In genomic region chr1:86634751-86635359, GRCm38 (mm10) we compare ENCODE assay signal across 10 mouse cellular contexts. TPM values are rescaled to one million over a fixed set of nuclear protein-coding genes. Genes with fewer than 3 reads are reported as not detected.
DNase-seq lines count a peak whose midpoint lies in the region; ATAC-seq lines count a peak whose summit lies in the region.
"Had no signal": no experiment of that assay in that cellular context is flagged by ENCODE, and none has a peak within 500 bp of the region (broad histone marks: within the 10 kb centered on the region; RNA-seq: fewer than 3 reads in every experiment).

No protein-coding gene starts in this region.

- no peak for DNase-seq in heart, adult 18-20 months
- DNase-seq in MEL-GATA-1-ER (ENCODE audit: extremely low read depth, low read depth), result peak; percentile 47
- DNase-seq in hindbrain, embryonic 10.5 days (ENCODE audit: low spot score), result peak; percentile 40
- no peak for DNase-seq in midbrain, embryonic 10.5 days (ENCODE audit: low spot score)
- no peak for DNase-seq in thymus, postnatal 10 days (ENCODE audit: low spot score in 2 of 2)
- DNase-seq in spleen, adult 12 weeks (ENCODE audit: low spot score), result no peak

- H3K4me3 ChIP-seq in heart, embryonic 13.5 days, result peak overlapping the region; percentile 23; the same call in 1 of the 2 replicates
- peak overlapping the region; percentile 31; the same call in 1 of the 2 replicates for H3K4me3 ChIP-seq in hindbrain, embryonic 10.5 days
- peak overlapping the region; percentile 28 for H3K4me3 ChIP-seq in midbrain, embryonic 10.5 days
- H3K4me3 ChIP-seq: limb, embryonic 15.5 days; stomach, embryonic 15.5 days had no signal

- no peak overlapping the region for H3K9ac ChIP-seq in heart, embryonic 13.5 days
- H3K9ac ChIP-seq: limb, embryonic 15.5 days; stomach, embryonic 15.5 days had no signal

- H3K36me3 ChIP-seq in heart, embryonic 13.5 days, result no peaks in the 10 kb centered on the region
- H3K36me3 ChIP-seq in hindbrain, embryonic 10.5 days, result no peaks in the 10 kb centered on the region
- no peaks in the 10 kb centered on the region for H3K36me3 ChIP-seq in midbrain, embryonic 10.5 days
- H3K36me3 ChIP-seq: limb, embryonic 15.5 days; stomach, embryonic 15.5 days had no signal

- no peaks in the 10 kb centered on the region for H3K4me1 ChIP-seq in heart, embryonic 13.5 days
- H3K4me1 ChIP-seq in hindbrain, embryonic 10.5 days (replicated peaks), result peaks cover 15% of the 10 kb centered on the region
- peaks cover 7% of the 10 kb centered on the region for H3K4me1 ChIP-seq in midbrain, embryonic 10.5 days

- H3K27me3 ChIP-seq in heart, embryonic 13.5 days (replicated peaks), result no peaks in the 10 kb centered on the region
- no peaks in the 10 kb centered on the region for H3K27me3 ChIP-seq in hindbrain, embryonic 10.5 days (ENCODE audit: insufficient read depth, poor library complexity, severe bottlenecking)
- no peaks in the 10 kb centered on the region for H3K27me3 ChIP-seq in midbrain, embryonic 10.5 days (ENCODE audit: low read depth, poor library complexity, severe bottlenecking)
- H3K27me3 ChIP-seq: limb, embryonic 15.5 days; stomach, embryonic 15.5 days had no signal

- WGBS in heart, embryonic 13.5 days, result 49% methylated on average over 6 of the region's 6 CpGs
- 53% methylated on average over 6 of the region's 6 CpGs for WGBS in hindbrain, embryonic 10.5 days
- WGBS in midbrain, embryonic 10.5 days, result 58% methylated on average over 6 of the region's 6 CpGs

- peak overlapping the region; percentile 48 for H3K4me2 ChIP-seq in heart, embryonic 13.5 days
- H3K4me2 ChIP-seq: limb, embryonic 15.5 days; stomach, embryonic 15.5 days had no signal

- no peak for ATAC-seq in heart, embryonic 13.5 days (ENCODE audit: extremely low read depth, insufficient number of reproducible peaks, low FRiP score, low TSS enrichment)
- ATAC-seq in granulocyte monocyte progenitor cell, adult 5-6 weeks (replicated peaks; ENCODE audit: poor library complexity, severe bottlenecking), result no peak

- H3K27ac ChIP-seq in heart, embryonic 13.5 days (replicated peaks), result no peak overlapping the region
- H3K27ac ChIP-seq in hindbrain, embryonic 10.5 days, result no peak overlapping the region
- H3K27ac ChIP-seq in midbrain, embryonic 10.5 days (replicated peaks), result no peak overlapping the region
- H3K27ac ChIP-seq: limb, embryonic 15.5 days had no signal

- H3K9me3 ChIP-seq in heart, embryonic 13.5 days, result no peaks in the 10 kb centered on the region
- no peaks in the 10 kb centered on the region for H3K9me3 ChIP-seq in hindbrain, embryonic 10.5 days
- H3K9me3 ChIP-seq in midbrain, embryonic 10.5 days (replicated peaks), result no peaks in the 10 kb centered on the region
- H3K9me3 ChIP-seq: limb, embryonic 15.5 days; stomach, embryonic 15.5 days had no signal

RNA-seq across cellular contexts. Expression of gene Nppc, which starts 35.5 kb away (rescaled TPM):
- polyA plus RNA-seq in heart, embryonic 13.5 days (2015; fragmentation: Nextera tagmentation; extraction: Ambion mirVana), result 0.57 and 1.3 TPM in 2 replicates
- not detected for total RNA-seq in heart, adult 18-20 months (2021)
- polyA plus RNA-seq in hindbrain, embryonic 10.5 days (2016; fragmentation: Nextera tagmentation; extraction: Ambion mirVana), result 12.9 and 19.8 TPM in 2 replicates
- 0.94 and 1.9 TPM in 2 replicates for polyA plus RNA-seq in midbrain, embryonic 10.5 days (2016; fragmentation: Nextera tagmentation; extraction: Ambion mirVana)
- total RNA-seq in granulocyte monocyte progenitor cell, adult 5-6 weeks (2014; fragmentation: Nextera tagmentation), result not detected in 2 replicates
- not detected in 2 replicates for total RNA-seq in granulocyte monocyte progenitor cell, adult 5-6 weeks (2017)

RNA-seq across cellular contexts. Expression of gene Cops7b, which starts 52.2 kb away (rescaled TPM):
- 26.9 and 28.2 TPM in 2 replicates for polyA plus RNA-seq in heart, embryonic 13.5 days (2015; fragmentation: Nextera tagmentation; extraction: Ambion mirVana)
- total RNA-seq in heart, adult 18-20 months (2021), result 10 to 100 TPM in 1 of 2 experiments, 1 to 10 TPM in 1; 8.8 to 10.5 TPM
- 76.2 and 82.4 TPM in 2 replicates for polyA plus RNA-seq in hindbrain, embryonic 10.5 days (2016; fragmentation: Nextera tagmentation; extraction: Ambion mirVana)
- 72.3 and 73.5 TPM in 2 replicates for polyA plus RNA-seq in midbrain, embryonic 10.5 days (2016; fragmentation: Nextera tagmentation; extraction: Ambion mirVana)
- 22.1 and 29.3 TPM in 2 replicates for total RNA-seq in granulocyte monocyte progenitor cell, adult 5-6 weeks (2014; fragmentation: Nextera tagmentation)
- 19.9 and 24.2 TPM in 2 replicates for total RNA-seq in granulocyte monocyte progenitor cell, adult 5-6 weeks (2017)

RNA-seq across cellular contexts. Expression of gene Pde6d, which starts 52.4 kb away (rescaled TPM):
- polyA plus RNA-seq in heart, embryonic 13.5 days (2015; fragmentation: Nextera tagmentation; extraction: Ambion mirVana), result 60.4 and 66.9 TPM in 2 replicates
- total RNA-seq in heart, adult 18-20 months (2021), result 10 to 100 TPM; 45.0 to 49.5 TPM
- 75.1 and 87.1 TPM in 2 replicates for polyA plus RNA-seq in hindbrain, embryonic 10.5 days (2016; fragmentation: Nextera tagmentation; extraction: Ambion mirVana)
- polyA plus RNA-seq in midbrain, embryonic 10.5 days (2016; fragmentation: Nextera tagmentation; extraction: Ambion mirVana), result 78.3 and 78.9 TPM in 2 replicates
- 57.7 and 68.0 TPM in 2 replicates for total RNA-seq in granulocyte monocyte progenitor cell, adult 5-6 weeks (2014; fragmentation: Nextera tagmentation)
- total RNA-seq in granulocyte monocyte progenitor cell, adult 5-6 weeks (2017), result 32.0 and 33.0 TPM in 2 replicates

Comparison
In these comparisons a context has a peak if more than half of its experiments do, and no peak if none do; other contexts are left out.
1. DNase-seq: peak in MEL-GATA-1-ER (single experiment) and hindbrain, embryonic 10.5 days (single experiment); none in heart, adult 18-20 months (0 of 2), midbrain, embryonic 10.5 days (single experiment), thymus, postnatal 10 days (0 of 2) and spleen, adult 12 weeks (single experiment).
2. Peak in every context shown above with its lines, with median percentiles within 50 percentile points of each other: H3K4me3 ChIP-seq.